Mouse (Mus musculus): ENCODE measurements around the gene Rnase11. TPM values are rescaled to one million over a fixed set of nuclear protein-coding genes. Genes with fewer than 3 reads are reported as not detected.

Gene Rnase11
- polyA plus RNA-seq, 1 experiment from 2014 or later: not detected

Other genes with a start within 250 kb of the Rnase11 start
- gene Ccnb1ip1, start 242.4 kb downstream of the Rnase11 start, polyA plus RNA-seq (2016; fragmentation: Nextera tagmentation; extraction: Ambion mirVana): not detected in 2 replicates
- gene Parp2, start 242.3 kb downstream of the Rnase11 start, polyA plus RNA-seq (2016; fragmentation: Nextera tagmentation; extraction: Ambion mirVana): 63.8 and 67.6 TPM in 2 replicates
- gene Tep1, start 179.6 kb downstream of the Rnase11 start, polyA plus RNA-seq (2016; fragmentation: Nextera tagmentation; extraction: Ambion mirVana): 3.5 and 5.7 TPM in 2 replicates
- gene Klhl33, start 152.7 kb downstream of the Rnase11 start, polyA plus RNA-seq (2016; fragmentation: Nextera tagmentation; extraction: Ambion mirVana): 0.22 and 0.46 TPM in 2 replicates
- 162 and 166 TPM in 2 replicates for gene Osgep, start 125.3 kb downstream of the Rnase11 start, polyA plus RNA-seq (2016; fragmentation: Nextera tagmentation; extraction: Ambion mirVana)
- 320 and 335 TPM in 2 replicates for gene Apex1, start 125.2 kb downstream of the Rnase11 start, polyA plus RNA-seq (2016; fragmentation: Nextera tagmentation; extraction: Ambion mirVana)
- 54.5 and 57.6 TPM in 2 replicates for gene Pip4p1, start 119.3 kb downstream of the Rnase11 start, polyA plus RNA-seq (2016; fragmentation: Nextera tagmentation; extraction: Ambion mirVana)
- 48.8 and 49.9 TPM in 2 replicates for gene Pnp, start 119.1 kb downstream of the Rnase11 start, polyA plus RNA-seq (2016; fragmentation: Nextera tagmentation; extraction: Ambion mirVana)
- gene Gm49342, start 105.6 kb downstream of the Rnase11 start, polyA plus RNA-seq (2016; fragmentation: Nextera tagmentation; extraction: Ambion mirVana): not detected in 2 replicates
- 0.29 TPM in 1 of 2 replicates, not detected in the other for gene Pnp2, start 94.2 kb downstream of the Rnase11 start, polyA plus RNA-seq (2016; fragmentation: Nextera tagmentation; extraction: Ambion mirVana)
- not detected in 2 replicates for gene Rnase10, start 42.4 kb downstream of the Rnase11 start, polyA plus RNA-seq (2016; fragmentation: Nextera tagmentation; extraction: Ambion mirVana)
- gene Rnase9, start 8.3 kb downstream of the Rnase11 start, polyA plus RNA-seq (2016; fragmentation: Nextera tagmentation; extraction: Ambion mirVana): not detected in 2 replicates
- gene Rnase12, start 7.5 kb upstream of the Rnase11 start, polyA plus RNA-seq (2016; fragmentation: Nextera tagmentation; extraction: Ambion mirVana): not detected in 2 replicates
- gene Olfr750, start 24.3 kb upstream of the Rnase11 start, polyA plus RNA-seq (2016; fragmentation: Nextera tagmentation; extraction: Ambion mirVana): not detected in 2 replicates
- 17.8 and 18.9 TPM in 2 replicates for gene Rnase4, start 40.9 kb upstream of the Rnase11 start, polyA plus RNA-seq (2016; fragmentation: Nextera tagmentation; extraction: Ambion mirVana)
- gene Ang, start 41.0 kb upstream of the Rnase11 start, polyA plus RNA-seq (2016; fragmentation: Nextera tagmentation; extraction: Ambion mirVana): 4.1 and 4.5 TPM in 2 replicates
- not detected in 2 replicates for gene Eddm3b, start 64.3 kb upstream of the Rnase11 start, polyA plus RNA-seq (2016; fragmentation: Nextera tagmentation; extraction: Ambion mirVana)
- 0.28 and 0.29 TPM in 2 replicates for gene Rnase6, start 73.7 kb upstream of the Rnase11 start, polyA plus RNA-seq (2016; fragmentation: Nextera tagmentation; extraction: Ambion mirVana)
- not detected in 2 replicates for gene Rnase1, start 96.6 kb upstream of the Rnase11 start, polyA plus RNA-seq (2016; fragmentation: Nextera tagmentation; extraction: Ambion mirVana)
- gene Rnase2b, start 112.1 kb upstream of the Rnase11 start, polyA plus RNA-seq (2016; fragmentation: Nextera tagmentation; extraction: Ambion mirVana): not detected in 2 replicates
- not detected in 2 replicates for gene Ang2, start 149.0 kb upstream of the Rnase11 start, polyA plus RNA-seq (2016; fragmentation: Nextera tagmentation; extraction: Ambion mirVana)
- not detected in 2 replicates for gene Ear14, start 153.2 kb upstream of the Rnase11 start, polyA plus RNA-seq (2016; fragmentation: Nextera tagmentation; extraction: Ambion mirVana)
- gene Rnase2a, start 205.9 kb upstream of the Rnase11 start, polyA plus RNA-seq (2016; fragmentation: Nextera tagmentation; extraction: Ambion mirVana): not detected in 2 replicates

All from embryonic facial prominence, embryonic 12.5 days (tissue).